Mouse (Mus musculus) cerebellum, adult 11 months (tissue): ENCODE measurements around the gene Fancf.
A peak's percentile ranks its signal among the peaks of the same experiment; 100 is the strongest.

Experiments used
- DNase-seq: peaks from one replicate; pipeline ENCODE4 v3.0.0; 2022

Fancf gene

DNA sequence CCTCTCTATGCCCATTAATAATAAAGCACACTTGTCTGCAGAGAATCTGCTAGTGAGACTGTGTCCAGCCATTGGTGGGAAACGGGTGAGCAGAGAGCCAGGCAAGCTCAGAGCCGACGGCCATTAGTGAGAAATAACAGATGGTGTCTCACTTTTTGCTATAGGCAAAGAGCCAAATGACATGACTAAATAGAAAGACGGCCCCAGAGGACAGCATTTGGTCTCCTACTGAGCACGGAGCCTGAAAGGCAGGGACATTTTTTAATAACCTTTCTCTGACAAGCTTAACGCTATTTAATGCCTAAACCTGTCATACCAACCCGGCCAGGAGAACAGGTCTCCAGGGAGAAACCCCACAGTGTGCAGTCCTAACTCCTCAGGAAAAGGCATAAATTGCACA lies 30.1 kb downstream of the Fancf start:
- peak; percentile 24 for DNase-seq

DNA sequence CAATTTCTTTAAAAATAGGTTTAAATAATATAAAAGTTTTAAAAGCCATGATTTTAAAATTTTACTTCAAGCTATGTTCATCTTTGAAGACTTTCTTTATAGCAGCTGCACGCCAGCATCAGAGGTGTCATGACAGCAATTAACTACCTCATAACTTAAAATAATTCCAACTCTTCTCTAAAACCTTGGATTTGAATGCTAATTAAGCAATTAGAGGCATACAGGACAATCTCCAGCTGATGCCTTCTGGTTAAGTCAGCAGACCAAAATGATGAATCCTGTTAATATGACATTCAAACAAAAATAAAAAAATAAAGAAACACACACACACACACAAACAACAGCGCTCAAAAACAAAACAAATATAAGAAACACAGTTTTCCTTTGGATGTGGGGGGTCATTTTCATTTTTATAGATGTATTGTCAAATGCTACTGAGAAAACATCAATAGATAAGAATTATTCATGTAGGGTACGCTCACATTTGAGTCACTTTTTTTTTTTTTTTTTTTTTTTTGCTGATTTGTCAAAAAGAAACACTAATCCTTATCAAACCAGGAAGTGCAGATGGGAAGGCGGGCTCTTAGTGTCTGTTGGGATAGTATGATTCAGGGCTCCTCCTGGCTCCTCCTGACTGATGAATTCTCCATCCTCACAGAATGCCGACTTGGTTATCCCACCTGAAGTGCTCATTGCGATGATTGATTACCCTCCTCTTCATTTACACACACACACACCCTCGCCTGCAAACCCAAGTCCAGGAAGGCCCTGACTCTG lies 38.3 kb downstream of the Fancf start:
- no peak for DNase-seq

DNA sequence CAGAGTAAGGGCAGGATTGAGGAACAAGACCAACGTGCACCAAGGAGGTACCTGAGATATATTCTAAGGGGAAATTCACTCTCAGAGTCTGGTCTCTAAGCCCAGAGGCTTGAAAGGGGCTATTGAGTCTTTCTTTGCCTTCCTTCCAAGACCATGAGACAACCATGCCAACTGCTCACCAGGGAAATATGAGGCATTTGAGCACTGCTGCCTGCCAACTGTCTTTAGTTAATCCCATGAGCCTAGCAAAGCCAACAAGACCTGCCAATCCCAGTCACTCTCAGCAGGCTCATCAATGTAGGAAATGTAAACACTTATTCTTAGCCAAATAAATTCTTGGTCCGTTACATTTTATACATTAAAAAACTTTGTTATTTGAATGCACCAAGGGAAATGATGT lies 40.6 kb downstream of the Fancf start:
- DNase-seq = no peak

DNA sequence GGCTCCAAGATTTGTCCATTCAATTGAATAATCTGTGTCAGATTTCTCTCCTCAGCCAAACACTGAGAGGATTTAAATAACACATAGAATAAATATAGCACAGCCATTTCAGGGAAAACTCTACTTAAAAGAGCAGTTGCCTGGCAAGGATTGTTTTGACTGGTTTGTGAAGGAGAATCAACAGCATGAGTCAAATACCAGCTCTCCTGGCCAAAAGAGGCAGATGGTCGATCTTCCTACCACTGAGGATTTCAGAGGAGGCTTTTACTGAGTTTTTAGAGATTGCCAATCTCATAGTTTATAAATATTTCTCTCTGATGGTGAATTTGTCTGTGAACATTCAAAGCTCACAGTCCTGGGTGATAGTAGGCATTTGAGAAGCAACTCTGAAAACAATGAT lies 42.2 kb downstream of the Fancf start:
- peak; percentile 17 for DNase-seq

DNA sequence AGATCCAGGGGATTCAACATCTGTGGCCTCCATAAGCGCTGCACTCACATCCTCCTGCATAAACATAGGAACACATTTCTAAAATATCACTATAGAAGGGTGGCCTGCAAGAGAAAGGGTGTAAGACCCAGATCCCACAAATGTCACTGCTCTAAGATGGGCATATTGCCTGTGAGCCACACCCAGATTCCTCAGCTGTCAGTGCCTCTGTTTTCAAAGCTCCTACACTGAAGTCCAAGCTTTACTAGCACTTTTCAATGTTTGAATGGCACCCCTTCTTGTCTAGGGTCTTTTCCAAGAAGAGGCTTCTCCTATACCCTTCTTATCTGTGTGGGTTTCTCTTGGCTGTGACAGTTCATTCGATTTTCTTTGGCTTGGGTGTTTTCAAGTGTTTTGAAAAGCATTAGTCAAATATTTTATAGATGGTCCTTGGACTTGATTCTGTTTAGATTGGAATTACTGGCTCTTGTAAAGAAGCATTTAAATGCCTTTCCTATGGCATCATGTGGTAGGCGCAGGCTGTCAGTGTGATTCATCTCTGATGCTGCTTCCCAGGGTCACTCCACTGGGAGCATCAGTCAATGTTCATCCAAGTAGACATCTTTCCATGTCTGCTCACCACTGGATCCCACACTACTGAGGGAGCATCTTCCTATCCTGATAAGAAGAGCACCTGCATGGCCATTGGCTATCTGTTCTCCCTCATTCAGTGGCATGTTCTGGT lies 43.7 kb downstream of the Fancf start:
- no peak for DNase-seq

DNA sequence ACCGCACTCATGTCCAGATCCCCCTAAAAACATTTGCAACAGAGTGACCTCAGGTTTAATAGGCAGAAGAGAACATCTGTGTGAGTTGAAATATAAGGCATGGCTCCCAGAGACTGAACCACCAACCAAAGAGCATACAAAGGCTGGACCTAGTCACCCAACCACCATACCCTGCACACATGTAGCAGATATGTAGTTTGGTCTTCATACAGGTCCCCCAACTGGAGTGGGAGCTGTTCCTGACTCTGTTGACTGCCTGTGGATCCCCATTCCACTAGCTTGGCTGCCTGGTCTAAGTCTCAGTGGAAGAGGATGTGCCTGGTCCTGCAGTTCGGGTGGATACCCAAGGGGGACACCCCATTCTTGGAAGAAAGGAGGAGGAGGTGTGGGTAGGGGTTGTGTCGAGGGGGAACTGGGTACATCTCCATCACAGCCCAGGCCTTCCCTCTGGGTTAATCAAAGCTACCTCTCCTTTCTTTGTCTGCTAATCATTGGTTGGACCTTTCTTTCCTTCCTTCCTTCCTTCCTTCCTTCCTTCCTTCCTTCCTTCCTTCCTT lies 45.7 kb downstream of the Fancf start:
- no peak for DNase-seq

DNA sequence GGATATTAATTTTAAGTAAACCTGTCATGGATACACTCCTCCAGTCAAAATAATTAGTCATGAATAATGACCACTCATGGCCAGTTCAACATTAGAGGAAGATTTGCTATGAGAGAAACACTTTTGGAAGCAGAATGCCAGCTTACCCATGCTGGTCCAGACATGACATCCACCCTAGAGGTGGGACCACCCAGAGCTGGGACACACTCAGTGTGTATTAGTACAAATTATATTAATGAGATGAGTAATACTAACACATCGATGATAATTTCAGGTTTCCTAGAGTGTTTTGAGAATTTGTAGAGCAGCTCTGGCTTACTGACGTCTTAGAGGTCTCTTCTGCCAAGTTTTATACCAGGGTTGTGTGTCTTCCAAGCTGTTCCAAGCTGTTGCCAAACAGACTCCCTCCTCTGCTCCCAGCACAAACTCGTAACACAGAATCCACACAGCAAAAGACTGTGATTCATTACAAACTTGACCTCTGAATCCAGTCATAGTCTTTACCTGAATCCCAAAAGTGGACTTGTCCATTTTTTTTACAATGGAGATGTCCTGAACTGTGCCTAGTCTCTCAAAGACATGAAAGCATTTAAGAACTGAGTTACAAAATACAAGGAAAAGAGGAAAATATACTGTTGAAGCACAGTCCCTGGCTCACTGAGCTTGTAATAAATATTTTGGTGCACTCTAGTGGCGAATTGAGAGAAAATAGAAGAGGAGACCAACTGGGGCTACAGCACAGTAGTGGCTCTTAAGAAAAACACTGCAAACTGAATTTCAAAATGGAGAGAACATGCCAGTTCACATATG lies 46.4 kb downstream of the Fancf start:
- no peak for DNase-seq
